Comparison of ENCODE assay signal across 9 mouse cellular contexts in genomic region chr19:5424092-5424781, GRCm38 (mm10). TPM values are rescaled to one million over a fixed set of nuclear protein-coding genes. Genes with fewer than 3 reads are reported as not detected.
DNase-seq lines count a peak whose midpoint lies in the region; ATAC-seq lines count a peak whose summit lies in the region.
"Had no signal": no experiment of that assay in that cellular context is flagged by ENCODE, and none has a peak within 500 bp of the region (broad histone marks: within the 10 kb centered on the region; RNA-seq: fewer than 3 reads in every experiment).

No protein-coding gene starts in this region.

- H3K9me3 ChIP-seq in hindbrain, embryonic 13.5 days = no peaks in the 10 kb centered on the region
- no peaks in the 10 kb centered on the region for H3K9me3 ChIP-seq in limb, embryonic 12.5 days
- no peaks in the 10 kb centered on the region for H3K9me3 ChIP-seq in midbrain, embryonic 10.5 days (replicated peaks)

- peaks cover 51% of the 10 kb centered on the region for H3K36me3 ChIP-seq in hindbrain, embryonic 13.5 days
- H3K36me3 ChIP-seq in limb, embryonic 12.5 days = peaks cover 71% of the 10 kb centered on the region
- peaks cover 60% of the 10 kb centered on the region for H3K36me3 ChIP-seq in midbrain, embryonic 10.5 days

- H3K4me2 ChIP-seq in hindbrain, embryonic 13.5 days = peak overlapping the region; percentile 83
- peak overlapping the region; percentile 73 for H3K4me2 ChIP-seq in limb, embryonic 12.5 days

- H3K9ac ChIP-seq in hindbrain, embryonic 13.5 days = peak overlapping the region; percentile 83
- H3K9ac ChIP-seq in limb, embryonic 12.5 days (replicated peaks) = peak overlapping the region; percentile 83

- DNase-seq in adrenal gland, adult (ENCODE audit: inconsistent age in 2 of 2, low spot score in 1 of 2) = peak; percentile 87 to 95
- no peak for DNase-seq in adrenal gland, adult 2 months
- peak; percentile 77 to 82 for DNase-seq in cerebellum, adult 18-20 months
- DNase-seq in forelimb bud, embryonic 11.5 days (ENCODE audit: low read depth, low spot score) = peak; percentile 44
- no peak for DNase-seq in midbrain, embryonic 10.5 days (ENCODE audit: low spot score)
- DNase-seq in spleen, adult 18-20 months = peak; percentile 72 to 74

- ATAC-seq in hindbrain, embryonic 13.5 days (ENCODE audit: low FRiP score) = peak; percentile 26
- peak; percentile 41 for ATAC-seq in limb, embryonic 12.5 days (ENCODE audit: insufficient number of reproducible peaks, insufficient read depth, low FRiP score, low TSS enrichment, low read depth)

- 1% methylated on average over 39 of the region's 48 CpGs for WGBS in hindbrain, embryonic 13.5 days
- 2% methylated on average over 30 of the region's 48 CpGs for WGBS in limb, embryonic 12.5 days
- 2% methylated on average over 48 of the region's 48 CpGs for WGBS in midbrain, embryonic 10.5 days

- no peaks in the 10 kb centered on the region for H3K27me3 ChIP-seq in hindbrain, embryonic 13.5 days
- H3K27me3 ChIP-seq in limb, embryonic 12.5 days = no peaks in the 10 kb centered on the region
- H3K27me3 ChIP-seq in midbrain, embryonic 10.5 days (ENCODE audit: low read depth, poor library complexity, severe bottlenecking) = no peaks in the 10 kb centered on the region

- H3K27ac ChIP-seq in hindbrain, embryonic 13.5 days = peak overlapping the region; percentile 92
- peak overlapping the region; percentile 90 for H3K27ac ChIP-seq in limb, embryonic 12.5 days
- H3K27ac ChIP-seq in midbrain, embryonic 10.5 days (replicated peaks) = peak overlapping the region; percentile 97

- peak overlapping the region; percentile 82 for H3K4me3 ChIP-seq in hindbrain, embryonic 13.5 days
- peak overlapping the region; percentile 87 for H3K4me3 ChIP-seq in limb, embryonic 12.5 days (replicated peaks)
- H3K4me3 ChIP-seq in midbrain, embryonic 10.5 days = peak overlapping the region; percentile 89

- peaks cover 55% of the 10 kb centered on the region for H3K4me1 ChIP-seq in hindbrain, embryonic 13.5 days (replicated peaks)
- H3K4me1 ChIP-seq in limb, embryonic 12.5 days (replicated peaks) = peaks cover 27% of the 10 kb centered on the region
- H3K4me1 ChIP-seq in midbrain, embryonic 10.5 days = peaks cover 39% of the 10 kb centered on the region

RNA-seq across cellular contexts. Expression of gene Drap1, which starts 0.5 kb away (rescaled TPM):
- total RNA-seq in adrenal gland, adult 2 months (2021) = 100 to 1,000 TPM; 273 to 290 TPM
- polyA plus RNA-seq in adrenal gland, adult 2 months (2012; rRNA removed) = 127 and 159 TPM in 2 replicates
- polyA plus RNA-seq in hindbrain, embryonic 13.5 days (2015; fragmentation: Nextera tagmentation; extraction: Ambion mirVana) = 322 and 323 TPM in 2 replicates
- 310 and 324 TPM in 2 replicates for polyA plus RNA-seq in limb, embryonic 12.5 days (2016; fragmentation: Nextera tagmentation; extraction: Ambion mirVana)
- 221 and 228 TPM in 2 replicates for polyA plus RNA-seq in midbrain, embryonic 10.5 days (2016; fragmentation: Nextera tagmentation; extraction: Ambion mirVana)

RNA-seq across cellular contexts. Expression of gene AI837181, which starts 0.7 kb away (rescaled TPM):
- 10 to 100 TPM; 48.8 to 53.3 TPM for total RNA-seq in adrenal gland, adult 2 months (2021)
- polyA plus RNA-seq in adrenal gland, adult 2 months (2012; rRNA removed) = 109 and 115 TPM in 2 replicates
- polyA plus RNA-seq in hindbrain, embryonic 13.5 days (2015; fragmentation: Nextera tagmentation; extraction: Ambion mirVana) = 68.5 and 69.7 TPM in 2 replicates
- polyA plus RNA-seq in limb, embryonic 12.5 days (2016; fragmentation: Nextera tagmentation; extraction: Ambion mirVana) = 65.0 and 69.1 TPM in 2 replicates
- 45.1 and 48.5 TPM in 2 replicates for polyA plus RNA-seq in midbrain, embryonic 10.5 days (2016; fragmentation: Nextera tagmentation; extraction: Ambion mirVana)

RNA-seq across cellular contexts. Expression of gene Tsga10ip, which starts 21.9 kb away (rescaled TPM):
- not detected for total RNA-seq in adrenal gland, adult 2 months (2021)
- not detected in 2 replicates for polyA plus RNA-seq in adrenal gland, adult 2 months (2012; rRNA removed)
- 0.18 TPM in 1 of 2 replicates, not detected in the other for polyA plus RNA-seq in hindbrain, embryonic 13.5 days (2015; fragmentation: Nextera tagmentation; extraction: Ambion mirVana)
- 0.20 TPM in 2 replicates for polyA plus RNA-seq in limb, embryonic 12.5 days (2016; fragmentation: Nextera tagmentation; extraction: Ambion mirVana)
- 0.39 TPM in 1 of 2 replicates, not detected in the other for polyA plus RNA-seq in midbrain, embryonic 10.5 days (2016; fragmentation: Nextera tagmentation; extraction: Ambion mirVana)
- total RNA-seq: left cerebral cortex, postnatal 10 days had no signal

RNA-seq across cellular contexts. Expression of gene Fosl1, which starts 23.1 kb away (rescaled TPM):
- 1 to 10 TPM in 1 of 2 experiments, not detected in 1; 1.2 TPM for total RNA-seq in adrenal gland, adult 2 months (2021)
- polyA plus RNA-seq in adrenal gland, adult 2 months (2012; rRNA removed) = 0.06 and 0.16 TPM in 2 replicates
- 0.48 TPM in 1 of 2 replicates, not detected in the other for polyA plus RNA-seq in hindbrain, embryonic 13.5 days (2015; fragmentation: Nextera tagmentation; extraction: Ambion mirVana)
- not detected in 2 replicates for polyA plus RNA-seq in limb, embryonic 12.5 days (2016; fragmentation: Nextera tagmentation; extraction: Ambion mirVana)
- not detected in 2 replicates for polyA plus RNA-seq in midbrain, embryonic 10.5 days (2016; fragmentation: Nextera tagmentation; extraction: Ambion mirVana)
- total RNA-seq: left cerebral cortex, postnatal 10 days had no signal

RNA-seq across cellular contexts. Expression of gene Ccdc85b, which starts 33.5 kb away (rescaled TPM):
- 10 to 100 TPM in 1 of 2 experiments, 1 to 10 TPM in 1; 3.5 to 10.5 TPM for total RNA-seq in adrenal gland, adult 2 months (2021)
- polyA plus RNA-seq in adrenal gland, adult 2 months (2012; rRNA removed) = 13.5 and 13.9 TPM in 2 replicates
- 9.6 and 10.2 TPM in 2 replicates for polyA plus RNA-seq in hindbrain, embryonic 13.5 days (2015; fragmentation: Nextera tagmentation; extraction: Ambion mirVana)
- polyA plus RNA-seq in limb, embryonic 12.5 days (2016; fragmentation: Nextera tagmentation; extraction: Ambion mirVana) = 10.4 and 10.8 TPM in 2 replicates
- polyA plus RNA-seq in midbrain, embryonic 10.5 days (2016; fragmentation: Nextera tagmentation; extraction: Ambion mirVana) = 5.5 and 6.0 TPM in 2 replicates

Comparison
In these comparisons a context has a peak if more than half of its experiments do, and no peak if none do; other contexts are left out.
1. DNase-seq: peak in adrenal gland, adult (2 of 2), cerebellum, adult 18-20 months (2 of 2), forelimb bud, embryonic 11.5 days (single experiment) and spleen, adult 18-20 months (2 of 2); none in adrenal gland, adult 2 months (single experiment) and midbrain, embryonic 10.5 days (single experiment).
2. Peak in every context shown above with its lines, with median percentiles within 50 percentile points of each other: H3K27ac ChIP-seq and H3K4me3 ChIP-seq.